8 mouse cellular contexts compared by ENCODE assay signal in the genomic region with DNA sequence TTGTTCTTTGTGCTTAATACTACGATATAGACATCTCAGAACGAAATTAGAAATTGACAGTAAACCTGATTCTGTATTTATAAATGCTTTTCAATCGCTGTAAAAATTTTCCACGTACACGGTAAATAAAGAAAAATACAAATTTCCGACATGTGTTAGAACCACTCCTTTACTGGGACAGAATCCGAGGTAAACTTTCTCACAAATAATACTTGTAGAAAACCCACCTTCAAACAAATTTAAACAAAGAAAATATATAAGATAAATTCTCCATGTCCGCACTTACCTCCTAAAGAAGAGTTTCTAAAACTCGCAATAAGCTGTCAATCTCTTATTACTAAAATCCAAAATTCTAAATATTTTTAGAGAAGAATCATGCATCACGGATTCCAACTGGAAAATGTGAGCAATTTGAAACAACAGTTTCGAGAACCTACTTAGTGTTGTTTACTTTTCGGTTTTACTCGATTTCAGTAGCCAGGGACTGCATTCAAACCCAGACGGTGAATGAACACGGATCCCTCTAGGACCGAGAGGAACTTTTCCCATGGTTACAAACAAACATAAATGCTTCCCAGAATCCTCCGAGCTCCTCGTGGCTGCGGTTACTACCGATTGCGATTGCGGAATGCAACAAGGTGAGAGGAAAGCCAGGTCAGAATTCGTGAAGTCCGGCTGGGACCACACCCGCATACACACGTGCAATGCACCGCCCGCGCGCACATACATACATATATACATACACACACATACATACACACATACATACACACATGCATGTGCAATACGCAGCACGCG. TPM values are rescaled to one million over a fixed set of nuclear protein-coding genes. Genes with fewer than 3 reads are reported as not detected.
A peak's percentile ranks its signal among the peaks of the same experiment; 100 is the strongest.
DNase-seq lines count a peak whose midpoint lies in the region; ATAC-seq and TF ChIP-seq lines count a peak whose summit lies in the region.

No protein-coding gene starts in this region.

- no peaks in the 10 kb centered on the region for H3K27me3 ChIP-seq in cerebellum, adult 2 months (ENCODE audit: control insufficient read depth, insufficient read depth, low read length)
- no peaks in the 10 kb centered on the region for H3K27me3 ChIP-seq in forebrain, embryonic 16.5 days (replicated peaks; ENCODE audit: control insufficient read depth, insufficient read depth, low read length)
- no peaks in the 10 kb centered on the region for H3K27me3 ChIP-seq in neural tube, embryonic 15.5 days (replicated peaks)
- no peaks in the 10 kb centered on the region; the same call in 1 of the 2 replicates for H3K27me3 ChIP-seq in thymus, adult 2 months (ENCODE audit: control insufficient read depth, insufficient read depth, low read length)

- DNase-seq in MEL-GATA-1-ER (ENCODE audit: extremely low read depth, low read depth): peak; percentile 85
- peak; percentile 80 to 91 for DNase-seq in cerebellum, adult 2 months
- peak; percentile 70 to 73 for DNase-seq in heart, postnatal 36 days
- DNase-seq in layer of hippocampus, adult 18-20 months (ENCODE audit: low spot score in 2 of 2): peak; percentile 77 to 94
- DNase-seq in lung, adult 2 months: peak; percentile 68
- DNase-seq in thymus, adult 2 months: peak; percentile 36

- H3K27ac ChIP-seq in cerebellum, adult 2 months (ENCODE audit: insufficient read depth, low read length): no peak overlapping the region
- 0 out of 2 replicates have a peak overlapping the region, but pooled peaks have one; percentile 39 for H3K27ac ChIP-seq in forebrain, embryonic 16.5 days (ENCODE audit: low read length)
- H3K27ac ChIP-seq in neural tube, embryonic 15.5 days (replicated peaks): peak overlapping the region; percentile 77
- no peak overlapping the region for H3K27ac ChIP-seq in thymus, adult 2 months (ENCODE audit: control insufficient read depth, insufficient read depth, low read length)

- TF ChIP-seq CTCF in cerebellum, adult 2 months (IDR thresholded peaks at IDR 0.05; ENCODE audit: borderline replicate concordance, insufficient read depth, low read depth, low read length): no peak
- TF ChIP-seq CTCF in lung, adult 2 months (IDR thresholded peaks at IDR 0.05; ENCODE audit: insufficient read depth, low read length): no peak
- TF ChIP-seq CTCF in thymus, adult 2 months (IDR thresholded peaks at IDR 0.05; ENCODE audit: borderline replicate concordance, control insufficient read depth, extremely low read depth, insufficient read depth, low read length, poor library complexity): no peak

- H3K9me3 ChIP-seq in forebrain, embryonic 16.5 days (ENCODE audit: control insufficient read depth, low read length): no peaks in the 10 kb centered on the region
- no peaks in the 10 kb centered on the region for H3K9me3 ChIP-seq in neural tube, embryonic 15.5 days (replicated peaks)

- intact Hi-C loops in heart, postnatal 36 days (cut with DNase I): loop anchor here (5.0 kb wide), 1 partner anchor 1336 kb away; the partner anchor contains the start of gene Nuf2

- under 1% methylated on average over 33 of the region's 33 CpGs for WGBS in cerebellum, adult 2 months
- under 1% methylated on average over 33 of the region's 33 CpGs for WGBS in forebrain, embryonic 16.5 days
- WGBS in lung, adult 2 months: under 1% methylated on average over 33 of the region's 33 CpGs
- WGBS in neural tube, embryonic 15.5 days: under 1% methylated on average over 33 of the region's 33 CpGs
- under 1% methylated on average over 33 of the region's 33 CpGs for WGBS in thymus, adult 2 months

- 0 out of 2 replicates have a peak, but pooled peaks cover 2% of the 10 kb centered on the region for H3K36me3 ChIP-seq in forebrain, embryonic 16.5 days (ENCODE audit: control insufficient read depth, insufficient read depth)
- H3K36me3 ChIP-seq in neural tube, embryonic 15.5 days: peaks cover 8% of the 10 kb centered on the region
- no peaks in the 10 kb centered on the region for H3K36me3 ChIP-seq in thymus, adult 2 months (ENCODE audit: control insufficient read depth, insufficient read depth, low read length)

- no peaks in the 10 kb centered on the region; the same call in 1 of the 2 replicates for H3K4me1 ChIP-seq in cerebellum, adult 2 months (ENCODE audit: control insufficient read depth, insufficient read depth, low read length)
- H3K4me1 ChIP-seq in forebrain, embryonic 16.5 days (replicated peaks; ENCODE audit: control insufficient read depth, insufficient read depth, low read length): peaks cover 10% of the 10 kb centered on the region
- peaks cover 3% of the 10 kb centered on the region for H3K4me1 ChIP-seq in lung, adult 2 months (ENCODE audit: control insufficient read depth, insufficient read depth, low read length)
- peaks cover 17% of the 10 kb centered on the region for H3K4me1 ChIP-seq in neural tube, embryonic 15.5 days
- peaks cover 6% of the 10 kb centered on the region; the same call in 1 of the 2 replicates for H3K4me1 ChIP-seq in thymus, adult 2 months (replicated peaks; ENCODE audit: control insufficient read depth, insufficient read depth, low read length)

- ATAC-seq in forebrain, embryonic 16.5 days: peak; percentile 89
- ATAC-seq in neural tube, embryonic 15.5 days (ENCODE audit: low FRiP score): peak; percentile 93

- H3K4me2 ChIP-seq in forebrain, embryonic 16.5 days (ENCODE audit: low read length): peak overlapping the region; percentile 81
- peak overlapping the region; percentile 76 for H3K4me2 ChIP-seq in neural tube, embryonic 15.5 days

- H3K4me3 ChIP-seq in cerebellum, adult 2 months (replicated peaks; ENCODE audit: insufficient read depth, low read depth, low read length): peak overlapping the region; percentile 98
- H3K4me3 ChIP-seq in forebrain, embryonic 16.5 days (replicated peaks; ENCODE audit: low read length): peak overlapping the region; percentile 96
- peak overlapping the region; percentile 97 for H3K4me3 ChIP-seq in lung, adult 2 months (replicated peaks; ENCODE audit: extremely low read depth, low read depth, low read length)
- peak overlapping the region; percentile 88 for H3K4me3 ChIP-seq in neural tube, embryonic 15.5 days (replicated peaks)
- peak overlapping the region; percentile 44 for H3K4me3 ChIP-seq in thymus, adult 2 months (ENCODE audit: control insufficient read depth, insufficient read depth, low read length)

- H3K9ac ChIP-seq in forebrain, embryonic 16.5 days (replicated peaks; ENCODE audit: low read depth, low read length): peak overlapping the region; percentile 88
- H3K9ac ChIP-seq in neural tube, embryonic 15.5 days (replicated peaks): peak overlapping the region; percentile 84

- TF ChIP-seq POLR2A in cerebellum, adult 2 months (IDR thresholded peaks at IDR 0.05; ENCODE audit: borderline replicate concordance, insufficient read depth, low read length): peak; percentile 40; the same call in 1 of the 2 replicates
- peak; percentile 24; the same call in 1 of the 2 replicates for TF ChIP-seq POLR2A in lung, adult 2 months (IDR thresholded peaks at IDR 0.05; ENCODE audit: borderline replicate concordance, extremely low read depth, low read depth, low read length)
- TF ChIP-seq POLR2A in thymus, adult 2 months (IDR thresholded peaks at IDR 0.05; ENCODE audit: control insufficient read depth, extremely low read depth, insufficient read depth, low read length, poor library complexity): no peak

RNA-seq across cellular contexts. Expression of gene Atf6, which starts 0.7 kb away (rescaled TPM):
- 19.1 and 20.6 TPM in 2 replicates for polyA plus RNA-seq in cerebellum, adult 2 months (2012; rRNA removed)
- 7.7 and 8.1 TPM in 2 replicates for polyA plus RNA-seq in forebrain, embryonic 16.5 days (2015; fragmentation: Nextera tagmentation; extraction: Ambion mirVana)
- total RNA-seq in heart, postnatal 36 days (2021): 10 to 100 TPM; 63.2 to 71.4 TPM
- total RNA-seq in layer of hippocampus, adult 18-20 months (2021): 10 to 100 TPM; 50.9 to 51.6 TPM
- 13.2 and 18.8 TPM in 2 replicates for polyA plus RNA-seq in lung, adult 2 months (2012; rRNA removed)
- polyA plus RNA-seq in neural tube, embryonic 15.5 days (2015; fragmentation: Nextera tagmentation; extraction: Ambion mirVana): 7.1 and 7.2 TPM in 2 replicates
- 5.4 and 7.0 TPM in 2 replicates for polyA plus RNA-seq in thymus, adult 2 months (2012; rRNA removed)

RNA-seq across cellular contexts. Expression of gene Gm26620, which starts 16.6 kb away (rescaled TPM):
- polyA plus RNA-seq in cerebellum, adult 2 months (2012; rRNA removed): 0.93 and 1.2 TPM in 2 replicates
- 0.58 and 1.1 TPM in 2 replicates for polyA plus RNA-seq in forebrain, embryonic 16.5 days (2015; fragmentation: Nextera tagmentation; extraction: Ambion mirVana)
- under 1 TPM; 0.33 to 0.39 TPM for total RNA-seq in heart, postnatal 36 days (2021)
- under 1 TPM; 0.54 to 0.71 TPM for total RNA-seq in layer of hippocampus, adult 18-20 months (2021)
- 0.45 and 1.2 TPM in 2 replicates for polyA plus RNA-seq in lung, adult 2 months (2012; rRNA removed)
- polyA plus RNA-seq in neural tube, embryonic 15.5 days (2015; fragmentation: Nextera tagmentation; extraction: Ambion mirVana): 0.36 and 0.91 TPM in 2 replicates
- polyA plus RNA-seq in thymus, adult 2 months (2012; rRNA removed): 0.26 and 0.46 TPM in 2 replicates

RNA-seq across cellular contexts. Expression of gene Dusp12, which starts 17.0 kb away (rescaled TPM):
- 32.4 and 33.4 TPM in 2 replicates for polyA plus RNA-seq in cerebellum, adult 2 months (2012; rRNA removed)
- 32.6 and 39.2 TPM in 2 replicates for polyA plus RNA-seq in forebrain, embryonic 16.5 days (2015; fragmentation: Nextera tagmentation; extraction: Ambion mirVana)
- 1 to 10 TPM; 8.6 to 9.8 TPM for total RNA-seq in heart, postnatal 36 days (2021)
- total RNA-seq in layer of hippocampus, adult 18-20 months (2021): 10 to 100 TPM; 14.7 to 15.8 TPM
- polyA plus RNA-seq in lung, adult 2 months (2012; rRNA removed): 17.3 and 18.8 TPM in 2 replicates
- 43.5 and 51.7 TPM in 2 replicates for polyA plus RNA-seq in neural tube, embryonic 15.5 days (2015; fragmentation: Nextera tagmentation; extraction: Ambion mirVana)
- 17.7 and 19.3 TPM in 2 replicates for polyA plus RNA-seq in thymus, adult 2 months (2012; rRNA removed)

RNA-seq across cellular contexts. Expression of gene Fcrlb, which starts 44.4 kb away (rescaled TPM):
- 1.6 and 1.9 TPM in 2 replicates for polyA plus RNA-seq in cerebellum, adult 2 months (2012; rRNA removed)
- 0.22 TPM in 1 of 2 replicates, not detected in the other for polyA plus RNA-seq in forebrain, embryonic 16.5 days (2015; fragmentation: Nextera tagmentation; extraction: Ambion mirVana)
- total RNA-seq in heart, postnatal 36 days (2021): not detected
- under 1 TPM; 0.25 to 0.33 TPM for total RNA-seq in layer of hippocampus, adult 18-20 months (2021)
- polyA plus RNA-seq in lung, adult 2 months (2012; rRNA removed): 0.71 and 1.2 TPM in 2 replicates
- 1.1 and 1.4 TPM in 2 replicates for polyA plus RNA-seq in neural tube, embryonic 15.5 days (2015; fragmentation: Nextera tagmentation; extraction: Ambion mirVana)
- polyA plus RNA-seq in thymus, adult 2 months (2012; rRNA removed): 1.00 and 1.1 TPM in 2 replicates

RNA-seq across cellular contexts. Expression of gene Fcrla, which starts 59.1 kb away (rescaled TPM):
- 0.19 and 0.23 TPM in 2 replicates for polyA plus RNA-seq in cerebellum, adult 2 months (2012; rRNA removed)
- not detected in 2 replicates for polyA plus RNA-seq in forebrain, embryonic 16.5 days (2015; fragmentation: Nextera tagmentation; extraction: Ambion mirVana)
- total RNA-seq in heart, postnatal 36 days (2021): under 1 TPM in 1 of 2 experiments, not detected in 1; 0.56 TPM
- not detected for total RNA-seq in layer of hippocampus, adult 18-20 months (2021)
- 8.0 and 8.7 TPM in 2 replicates for polyA plus RNA-seq in lung, adult 2 months (2012; rRNA removed)
- polyA plus RNA-seq in neural tube, embryonic 15.5 days (2015; fragmentation: Nextera tagmentation; extraction: Ambion mirVana): not detected in 2 replicates
- 9.9 and 11.0 TPM in 2 replicates for polyA plus RNA-seq in thymus, adult 2 months (2012; rRNA removed)

Comparison
In these comparisons a context has a peak if more than half of its experiments do, and no peak if none do; other contexts are left out.
1. H3K27ac ChIP-seq: peak in forebrain, embryonic 16.5 days (single experiment) and neural tube, embryonic 15.5 days (single experiment); none in cerebellum, adult 2 months (single experiment) and thymus, adult 2 months (single experiment).
2. H3K4me3 ChIP-seq: peak in every context shown above with its lines; median percentile 98 in cerebellum, adult 2 months; 97 in lung, adult 2 months; 96 in forebrain, embryonic 16.5 days; 88 in neural tube, embryonic 15.5 days; 44 in thymus, adult 2 months.
3. Peak in every context shown above with its lines, with median percentiles within 50 percentile points of each other: DNase-seq.